24 mouse cellular contexts compared by ENCODE assay signal in the genomic region with DNA sequence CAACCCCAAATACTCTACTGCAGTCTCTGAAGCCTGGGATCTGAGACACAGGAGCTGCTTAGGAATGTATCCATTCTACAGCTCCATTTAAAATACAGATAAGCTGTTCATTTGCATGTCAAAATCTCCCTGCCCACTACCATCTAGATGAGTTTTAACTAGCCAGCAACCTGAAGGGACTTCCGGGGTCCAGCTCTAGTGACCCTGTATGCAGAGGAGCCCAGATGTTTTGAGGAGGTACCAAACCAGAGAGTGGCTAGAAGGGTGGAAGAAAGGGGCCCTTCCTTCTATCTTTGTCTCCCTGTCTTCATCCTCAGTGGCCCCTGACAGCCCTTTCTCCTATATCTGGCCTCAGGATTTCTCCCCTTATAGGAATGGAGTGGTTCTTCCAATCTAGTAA. TPM values are rescaled to one million over a fixed set of nuclear protein-coding genes. Genes with fewer than 3 reads are reported as not detected.
DNase-seq lines count a peak whose midpoint lies in the region; ATAC-seq lines count a peak whose summit lies in the region.
"Had no signal": no experiment of that assay in that cellular context is flagged by ENCODE, and none has a peak within 500 bp of the region (broad histone marks: within the 10 kb centered on the region; RNA-seq: fewer than 3 reads in every experiment).

No protein-coding gene starts in this region.

- no peaks in the 10 kb centered on the region for H3K27me3 ChIP-seq in midbrain, embryonic 11.5 days (ENCODE audit: control insufficient read depth, insufficient read depth, low read length)
- H3K27me3 ChIP-seq in midbrain, embryonic 16.5 days (ENCODE audit: control insufficient read depth, insufficient read depth, low read depth, low read length) = no peaks in the 10 kb centered on the region
- H3K27me3 ChIP-seq: embryonic facial prominence, embryonic 13.5 days; embryonic facial prominence, embryonic 15.5 days; forebrain, embryonic 12.5 days had no signal

- intact Hi-C loops in heart, postnatal 14 days (cut with DNase I) = loop anchor here (10.0 kb wide), 1 partner anchor 774 kb away; no protein-coding TSS in a partner anchor

- H3K4me3 ChIP-seq in midbrain, embryonic 11.5 days (ENCODE audit: low read depth, low read length) = no peak overlapping the region
- H3K4me3 ChIP-seq in midbrain, embryonic 16.5 days (ENCODE audit: low read depth, low read length) = no peak overlapping the region
- H3K4me3 ChIP-seq: embryonic facial prominence, embryonic 13.5 days; embryonic facial prominence, embryonic 15.5 days; erythroblast, embryonic 14.5 days; forebrain, embryonic 10.5 days; forebrain, embryonic 12.5 days had no signal

- no peaks in the 10 kb centered on the region for H3K36me3 ChIP-seq in midbrain, embryonic 11.5 days (ENCODE audit: control insufficient read depth, insufficient read depth, low read length)
- peaks cover 7% of the 10 kb centered on the region for H3K36me3 ChIP-seq in midbrain, embryonic 16.5 days (ENCODE audit: control insufficient read depth, insufficient read depth, low read length)
- H3K36me3 ChIP-seq: embryonic facial prominence, embryonic 13.5 days; embryonic facial prominence, embryonic 15.5 days; forebrain, embryonic 10.5 days; forebrain, embryonic 12.5 days had no signal

- no peaks in the 10 kb centered on the region for H3K4me1 ChIP-seq in midbrain, embryonic 11.5 days (ENCODE audit: control insufficient read depth, insufficient read depth, low read length)
- H3K4me1 ChIP-seq in midbrain, embryonic 16.5 days (ENCODE audit: control insufficient read depth, insufficient read depth, low read length) = 0 out of 2 replicates have a peak, but pooled peaks cover 2% of the 10 kb centered on the region
- H3K4me1 ChIP-seq: embryonic facial prominence, embryonic 15.5 days had no signal

- H3K9ac ChIP-seq in midbrain, embryonic 11.5 days (ENCODE audit: low read length) = no peak overlapping the region
- no peak overlapping the region for H3K9ac ChIP-seq in midbrain, embryonic 16.5 days (ENCODE audit: low read depth, low read length)
- H3K9ac ChIP-seq: embryonic facial prominence, embryonic 13.5 days; embryonic facial prominence, embryonic 15.5 days; forebrain, embryonic 12.5 days had no signal

- no peak overlapping the region for H3K4me2 ChIP-seq in midbrain, embryonic 11.5 days
- H3K4me2 ChIP-seq in midbrain, embryonic 16.5 days (ENCODE audit: low read length) = no peak overlapping the region
- H3K4me2 ChIP-seq: embryonic facial prominence, embryonic 13.5 days; embryonic facial prominence, embryonic 15.5 days; forebrain, embryonic 12.5 days had no signal

- no peaks in the 10 kb centered on the region for H3K9me3 ChIP-seq in midbrain, embryonic 11.5 days (ENCODE audit: control insufficient read depth, low read length)
- no peaks in the 10 kb centered on the region for H3K9me3 ChIP-seq in midbrain, embryonic 16.5 days (replicated peaks; ENCODE audit: control insufficient read depth, low read length, poor library complexity, severe bottlenecking)
- H3K9me3 ChIP-seq: embryonic facial prominence, embryonic 13.5 days; embryonic facial prominence, embryonic 15.5 days; forebrain, embryonic 10.5 days; forebrain, embryonic 12.5 days had no signal

- WGBS in midbrain, embryonic 11.5 days = 80% methylated on average over 1 of the region's 1 CpGs
- WGBS in midbrain, embryonic 16.5 days = 80% methylated on average over 1 of the region's 1 CpGs

- ATAC-seq in midbrain, embryonic 11.5 days (ENCODE audit: low FRiP score) = no peak
- ATAC-seq in midbrain, embryonic 16.5 days = no peak
- ATAC-seq: CD4-positive, CD25-positive, alpha-beta regulatory T cell, adult 4 months; forebrain, embryonic 14.5 days; forebrain, embryonic 16.5 days had no signal

- DNase-seq in heart, adult 11 months = peak; percentile 60
- DNase-seq in heart, postnatal 14 days = no peak
- DNase-seq in midbrain, embryonic 11.5 days (ENCODE audit: low spot score, missing footprints) = peak; percentile 23
- no peak for DNase-seq in right cerebral cortex, postnatal 36 days (ENCODE audit: low spot score in 2 of 2)
- DNase-seq: adrenal gland, adult 2 months; adrenal gland, postnatal 10 days; adrenal gland, postnatal 25 days; B cell, adult 2 months; cerebellum, adult 11 months; cerebellum, adult 18-20 months; cerebellum, adult 8-10 months; cerebellum, adult 9-11 months; cerebellum, postnatal 14 days; cerebellum, postnatal 36 days; embryo, embryonic 11 days had no signal

- no peak overlapping the region for H3K27ac ChIP-seq in midbrain, embryonic 11.5 days (ENCODE audit: low read depth, low read length)
- H3K27ac ChIP-seq in midbrain, embryonic 16.5 days (ENCODE audit: low read length) = no peak overlapping the region
- H3K27ac ChIP-seq: embryonic facial prominence, embryonic 13.5 days; embryonic facial prominence, embryonic 15.5 days; forebrain, embryonic 10.5 days; forebrain, embryonic 12.5 days had no signal

RNA-seq across cellular contexts. Expression of a gene that starts 16.6 kb away (rescaled TPM):
- total RNA-seq in heart, postnatal 14 days (2021) = 10 to 100 TPM; 11.2 to 12.7 TPM
- polyA plus RNA-seq in midbrain, embryonic 11.5 days (2014; fragmentation: Nextera tagmentation; extraction: Ambion mirVana) = 46.3 and 52.7 TPM in 2 replicates
- 24.6 and 27.1 TPM in 2 replicates for polyA plus RNA-seq in midbrain, embryonic 16.5 days (2015; fragmentation: Nextera tagmentation; extraction: Ambion mirVana)

RNA-seq across cellular contexts. Expression of a gene that starts 33.6 kb away (rescaled TPM):
- 10 to 100 TPM; 35.5 to 37.7 TPM for total RNA-seq in heart, postnatal 14 days (2021)
- polyA plus RNA-seq in midbrain, embryonic 11.5 days (2014; fragmentation: Nextera tagmentation; extraction: Ambion mirVana) = 0.34 and 0.56 TPM in 2 replicates
- 5.5 and 7.0 TPM in 2 replicates for polyA plus RNA-seq in midbrain, embryonic 16.5 days (2015; fragmentation: Nextera tagmentation; extraction: Ambion mirVana)

Comparison
In these comparisons a context has a peak if more than half of its experiments do, and no peak if none do; other contexts are left out.
1. DNase-seq: peak in heart, adult 11 months (single experiment) and midbrain, embryonic 11.5 days (single experiment); none in heart, postnatal 14 days (0 of 2) and right cerebral cortex, postnatal 36 days (0 of 2).